Mouse (Mus musculus) hindbrain, embryonic 15.5 days (tissue): ENCODE data around the gene Pygm. TPM values are rescaled to one million over a fixed set of nuclear protein-coding genes. Genes with fewer than 3 reads are reported as not detected.

Experiments used
- ATAC-seq: fragments of 200-750 bp; cut with Nextera tagmentation; 2 replicates; pipeline ENCODE4 v1.8.0; 2017; ENCODE audit warnings: low read depth, moderate number of reproducible peaks, moderate TSS enrichment; ENCODE audit not compliant: low FRiP score
- H3K27ac ChIP-seq: fragments of 300-500 bp; sonication (generic); replicated peaks from 2 replicates; pipeline ENCODE4 v1.5.1; 2015; ENCODE audit warnings: mild to moderate bottlenecking, inconsistent platforms
- H3K27me3 ChIP-seq: fragments of 300-500 bp; sonication (generic); 2 replicates; pipeline ENCODE4 v1.6.1; 2015; ENCODE audit warnings: control low read depth, inconsistent platforms
- H3K36me3 ChIP-seq: fragments of 300-500 bp; sonication (generic); 2 replicates; pipeline ENCODE4 v1.6.1; 2015; ENCODE audit warnings: control low read depth, inconsistent platforms
- H3K4me1 ChIP-seq: fragments of 300-500 bp; sonication (generic); replicated peaks from 2 replicates; pipeline ENCODE4 v1.6.1; 2015; ENCODE audit warnings: control low read depth, inconsistent platforms
- H3K4me2 ChIP-seq: fragments of 300-500 bp; sonication (generic); 2 replicates; pipeline ENCODE4 v1.6.1; 2015; ENCODE audit warnings: moderate library complexity, mild to moderate bottlenecking, inconsistent platforms
- H3K4me3 ChIP-seq: fragments of 300-500 bp; sonication (generic); 2 replicates; pipeline ENCODE4 v1.5.1; 2015; ENCODE audit warnings: mild to moderate bottlenecking, inconsistent platforms
- H3K9ac ChIP-seq: fragments of 300-500 bp; sonication (generic); 2 replicates; pipeline ENCODE4 v1.6.1; 2015; ENCODE audit warnings: inconsistent platforms
- H3K9me3 ChIP-seq: fragments of 300-500 bp; sonication (generic); 2 replicates; pipeline ENCODE4 v1.6.1; 2016; ENCODE audit warnings: control low read depth, inconsistent platforms
- WGBS: fragments of 180-500 bp; shearing (Covaris S2); methylation state at CpG from one replicate; pipeline ENCODE4 v1.1.7; 2015; 5-methylcytosine and 5-hydroxymethylcytosine counted together
- microRNA-seq: library from miRNA; unstranded; fragments of <30 nt; microRNA quantifications from one replicate; pipeline ENCODE4, GENCODE M21; 2016
- polyA plus RNA-seq: library from polyadenylated mRNA; unstranded; fragments of >200 nt; fragmentation: Nextera tagmentation; extraction: Ambion mirVana; gene quantifications from 2 replicates; pipeline ENCODE4 v1.2.1, GENCODE M21; 2015

Gene Pygm
- polyA plus RNA-seq, 1 experiment from 2014 or later: 7.6 TPM

GRCm38 (mm10) chr19:6443016-6443415, 58.8 kb downstream of the Pygm start:
- 51% methylated on average over 10 of the region's 10 CpGs for WGBS
- H3K36me3 ChIP-seq: no peaks in the 10 kb centered on the region
- no peak for ATAC-seq
- H3K4me2 ChIP-seq: no peak overlapping the region
- H3K27ac ChIP-seq: peak overlapping the region; percentile 40; the same call in 1 of the 2 replicates
- H3K9me3 ChIP-seq: no peaks in the 10 kb centered on the region
- no peak overlapping the region for H3K4me3 ChIP-seq
- H3K9ac ChIP-seq: no peak overlapping the region
- H3K4me1 ChIP-seq: peaks cover 81% of the 10 kb centered on the region
- no peaks in the 10 kb centered on the region for H3K27me3 ChIP-seq

- peak overlapping the region; percentile 84 for H3K27ac ChIP-seq
- H3K9ac ChIP-seq: peak overlapping the region; percentile 15; the same call in 1 of the 2 replicates
- no peaks in the 10 kb centered on the region for H3K9me3 ChIP-seq
- peaks cover 85% of the 10 kb centered on the region for H3K4me1 ChIP-seq
- no peak overlapping the region for H3K4me3 ChIP-seq
- peak; percentile 83 for ATAC-seq
- no peaks in the 10 kb centered on the region for H3K27me3 ChIP-seq
- no peaks in the 10 kb centered on the region for H3K36me3 ChIP-seq
- 11% methylated on average over 10 of the region's 10 CpGs for WGBS
- H3K4me2 ChIP-seq: peak overlapping the region; percentile 41
Measured at GRCm38 (mm10) chr19:6445761-6446423, 61.7 kb downstream of the Pygm start.

- Histone ChIP-seq H3K9me3 (no peaks in the 10 kb centered on the region), H3K9ac (no peak overlapping the region), H3K4me3 (no peak overlapping the region), H3K27ac (peak overlapping the region; percentile 84), H3K4me2 (peak overlapping the region; percentile 41; the same call in 1 of the 2 replicates), H3K36me3 (no peaks in the 10 kb centered on the region), H3K4me1 (peaks cover 92% of the 10 kb centered on the region), H3K27me3 (no peaks in the 10 kb centered on the region)
- ATAC-seq: no peak
- 34% methylated on average over 7 of the region's 7 CpGs for WGBS
Measured at GRCm38 (mm10) chr19:6446736-6447437, 62.7 kb downstream of the Pygm start.

Small RNA genes within 50 kb of the gene (microRNA-seq; reads per million reads assigned to microRNA genes)
- gene Mir6989: not detected

Other genes with a start within 250 kb of the Pygm start
- not detected in 2 replicates for gene Batf2, start 243.4 kb upstream of the Pygm start, polyA plus RNA-seq
- gene Arl2, start 242.9 kb upstream of the Pygm start, polyA plus RNA-seq: 141 and 147 TPM in 2 replicates
- not detected in 2 replicates for gene Majin, start 200.0 kb upstream of the Pygm start, polyA plus RNA-seq
- gene Gpha2, start 158.0 kb upstream of the Pygm start, polyA plus RNA-seq: 0.56 TPM in 1 of 2 replicates, not detected in the other
- 134 and 162 TPM in 2 replicates for gene Ppp2r5b, start 148.5 kb upstream of the Pygm start, polyA plus RNA-seq
- 13.3 and 16.1 TPM in 2 replicates for gene Atg2a, start 142.7 kb upstream of the Pygm start, polyA plus RNA-seq
- gene Ehd1, start 107.7 kb upstream of the Pygm start, polyA plus RNA-seq: 92.5 and 103 TPM in 2 replicates
- 0.36 and 0.38 TPM in 2 replicates for gene Cdc42bpg, start 77.9 kb upstream of the Pygm start, polyA plus RNA-seq
- gene Men1, start 49.4 kb upstream of the Pygm start, polyA plus RNA-seq: 78.8 and 82.3 TPM in 2 replicates
- 20.1 and 21.8 TPM in 2 replicates for gene Map4k2, start 43.3 kb upstream of the Pygm start, polyA plus RNA-seq
- gene Sf1, start 20.7 kb upstream of the Pygm start, polyA plus RNA-seq: 103 and 117 TPM in 2 replicates
- gene Rasgrp2, start 14.9 kb downstream of the Pygm start, polyA plus RNA-seq: 140 and 148 TPM in 2 replicates
- gene Nrxn2, start 34.3 kb downstream of the Pygm start, polyA plus RNA-seq: 44.3 and 46.6 TPM in 2 replicates
- gene Slc22a12, start 158.6 kb downstream of the Pygm start, polyA plus RNA-seq: not detected in 2 replicates